Mouse (Mus musculus): ENCODE results near the gene Bbs9. TPM values are rescaled to one million over a fixed set of nuclear protein-coding genes. Genes with fewer than 3 reads are reported as not detected.

The Bbs9 gene
- total RNA-seq (2021): 10 to 100 TPM; 11.9 to 12.4 TPM
- 6.3 and 9.0 TPM in 2 replicates for polyA plus RNA-seq (2012; rRNA removed)
- long read RNA-seq, partial matches to known transcripts: 0 of 8 reads
- long read RNA-seq, other reads (novel, unspliced or antisense): 2 of 8 reads

GRCm38 (mm10) chr9:22475424-22475868 lies at the start of gene Bbs9:
Gene Bbs9 (plus strand): TSS chr9:22475715.
- TF ChIP-seq EP300 (IDR thresholded peaks at IDR 0.05; ENCODE audit: insufficient read depth, low read depth, low read length) (no peak), POLR2A (IDR thresholded peaks at IDR 0.05; ENCODE audit: insufficient read depth, low read depth, low read length) (peak; percentile 71)

GRCm38 (mm10) chr9:22428028-22428665 lies 47.4 kb upstream of the Bbs9 start:
- peaks cover 2% of the 10 kb centered on the region; the same call in 1 of the 2 replicates for H3K4me1 ChIP-seq (ENCODE audit: control insufficient read depth, insufficient read depth, low read length)
- no peak overlapping the region for H3K4me3 ChIP-seq
- no peak overlapping the region for H3K27ac ChIP-seq
- H3K27me3 ChIP-seq (ENCODE audit: control insufficient read depth, insufficient read depth, low read length): no peaks in the 10 kb centered on the region
- 84% methylated on average over 1 of the region's 4 CpGs for WGBS
- intact Hi-C loops (cut with DNase I): no loop called here
- TF ChIP-seq POLR2A (IDR thresholded peaks at IDR 0.05; ENCODE audit: insufficient read depth, low read depth, low read length): no peak
- TF ChIP-seq EP300 (IDR thresholded peaks at IDR 0.05; ENCODE audit: insufficient read depth, low read depth, low read length): no peak
- no peak for TF ChIP-seq CTCF (IDR thresholded peaks at IDR 0.05)
- no peak overlapping the region for H3K9ac ChIP-seq (ENCODE audit: low read depth, low read length)
- H3K79me2 ChIP-seq (replicated peaks; ENCODE audit: control insufficient read depth, insufficient read depth, low read length): no peaks in the 10 kb centered on the region
- no peaks in the 10 kb centered on the region for H3K36me3 ChIP-seq (ENCODE audit: control insufficient read depth, insufficient read depth, low read length)
- no peak for DNase-seq

More at GRCm38 (mm10) chr9:22475424-22475868, at the start of gene Bbs9:
- Histone ChIP-seq H3K27me3 (ENCODE audit: control insufficient read depth, insufficient read depth, low read length) (no peaks in the 10 kb centered on the region), H3K27ac (peak within 1 kb of the TSS; percentile 78), H3K4me1 (ENCODE audit: control insufficient read depth, insufficient read depth, low read length) (no peaks in the 10 kb centered on the region; the same call in 1 of the 2 replicates), H3K36me3 (ENCODE audit: control insufficient read depth, insufficient read depth, low read length) (no peaks in the 10 kb centered on the region), H3K4me3 (peak within 1 kb of the TSS; percentile 55), H3K9ac (ENCODE audit: low read depth, low read length) (peak within 1 kb of the TSS; percentile 55), H3K79me2 (replicated peaks; ENCODE audit: control insufficient read depth, insufficient read depth, low read length) (no peaks in the 10 kb centered on the region)
- peak; percentile 93 for DNase-seq
- intact Hi-C loops (cut with DNase I): loop anchor here (2.0 kb wide), 1 partner anchor 65 kb away; the partner anchor contains the start of gene 9530077C05Rik
- WGBS: under 1% methylated on average over 25 of the region's 25 CpGs

- no peak for DNase-seq
- H3K4me3 ChIP-seq: no peak overlapping the region
- H3K4me1 ChIP-seq (ENCODE audit: control insufficient read depth, insufficient read depth, low read length): peaks cover 2% of the 10 kb centered on the region; the same call in 1 of the 2 replicates
- intact Hi-C loops (cut with DNase I): no loop called here
- H3K27ac ChIP-seq: no peak overlapping the region
- TF ChIP-seq POLR2A (IDR thresholded peaks at IDR 0.05; ENCODE audit: insufficient read depth, low read depth, low read length) (no peak), EP300 (IDR thresholded peaks at IDR 0.05; ENCODE audit: insufficient read depth, low read depth, low read length) (no peak), CTCF (IDR thresholded peaks at IDR 0.05) (no peak)
- no peaks in the 10 kb centered on the region for H3K27me3 ChIP-seq (ENCODE audit: control insufficient read depth, insufficient read depth, low read length)
- H3K9ac ChIP-seq (ENCODE audit: low read depth, low read length): no peak overlapping the region
- H3K36me3 ChIP-seq (ENCODE audit: control insufficient read depth, insufficient read depth, low read length): no peaks in the 10 kb centered on the region
- WGBS: 82% methylated on average over 14 of the region's 14 CpGs
- H3K79me2 ChIP-seq (replicated peaks; ENCODE audit: control insufficient read depth, insufficient read depth, low read length): no peaks in the 10 kb centered on the region
Measured at GRCm38 (mm10) chr9:22428666-22429410, 46.7 kb upstream of the Bbs9 start.

- H3K79me2 ChIP-seq (replicated peaks; ENCODE audit: control insufficient read depth, insufficient read depth, low read length): no peaks in the 10 kb centered on the region
- H3K27me3 ChIP-seq (ENCODE audit: control insufficient read depth, insufficient read depth, low read length): no peaks in the 10 kb centered on the region
- 35% methylated on average over 15 of the region's 15 CpGs for WGBS
- no peak overlapping the region for H3K9ac ChIP-seq (ENCODE audit: low read depth, low read length)
- TF ChIP-seq POLR2A (IDR thresholded peaks at IDR 0.05; ENCODE audit: insufficient read depth, low read depth, low read length) (no peak), EP300 (IDR thresholded peaks at IDR 0.05; ENCODE audit: insufficient read depth, low read depth, low read length) (no peak), CTCF (IDR thresholded peaks at IDR 0.05) (no peak)
- H3K36me3 ChIP-seq (ENCODE audit: control insufficient read depth, insufficient read depth, low read length): no peaks in the 10 kb centered on the region
- peaks cover 2% of the 10 kb centered on the region; the same call in 1 of the 2 replicates for H3K4me1 ChIP-seq (ENCODE audit: control insufficient read depth, insufficient read depth, low read length)
- no peak overlapping the region for H3K27ac ChIP-seq
- intact Hi-C loops (cut with DNase I): no loop called here
- peak in 1 of 2 experiments; percentile 22 for DNase-seq
- H3K4me3 ChIP-seq: no peak overlapping the region
Measured at GRCm38 (mm10) chr9:22429533-22430241, 45.8 kb upstream of the Bbs9 start.

GRCm38 (mm10) chr9:22430315-22430840 lies 45.1 kb upstream of the Bbs9 start:
- Histone ChIP-seq H3K27ac (no peak overlapping the region), H3K36me3 (ENCODE audit: control insufficient read depth, insufficient read depth, low read length) (no peaks in the 10 kb centered on the region), H3K79me2 (replicated peaks; ENCODE audit: control insufficient read depth, insufficient read depth, low read length) (no peaks in the 10 kb centered on the region), H3K4me1 (ENCODE audit: control insufficient read depth, insufficient read depth, low read length) (peaks cover 2% of the 10 kb centered on the region; the same call in 1 of the 2 replicates), H3K27me3 (ENCODE audit: control insufficient read depth, insufficient read depth, low read length) (no peaks in the 10 kb centered on the region), H3K9ac (ENCODE audit: low read depth, low read length) (no peak overlapping the region), H3K4me3 (no peak overlapping the region)
- intact Hi-C loops (cut with DNase I): no loop called here
- TF ChIP-seq CTCF (IDR thresholded peaks at IDR 0.05): no peak
- no peak for TF ChIP-seq EP300 (IDR thresholded peaks at IDR 0.05; ENCODE audit: insufficient read depth, low read depth, low read length)
- 42% methylated on average over 5 of the region's 5 CpGs for WGBS
- no peak for DNase-seq

Data from heart, adult 2 months (tissue).